Mouse (Mus musculus) gastrocnemius, postnatal 14 days (tissue): ENCODE data around the gene Kidins220. TPM values are rescaled to one million over a fixed set of nuclear protein-coding genes. Genes with fewer than 3 reads are reported as not detected.

Experiments
- DNase-seq: peaks from one replicate; pipeline ENCODE4 v3.0.0; 2021; ENCODE audit warnings: mixed read lengths
- intact Hi-C: fragments of 180-260 bp; cut with DNase I; formaldehyde crosslinking; loops from one replicate; pipeline ENCODE4 v1.15.1; 2025; ENCODE audit warnings: low total_unique reads
- total RNA-seq, 2 experiments: library from RNA; stranded (reverse); gene quantifications; 2 replicates each; pipeline ENCODE4 v1.2.3; 2021

The Kidins220 gene
- total RNA-seq, 2 experiments from 2014 or later: 31.9 to 35.8 TPM

GRCm38 (mm10) chr12:25099313-25099562, 124.5 kb downstream of the Kidins220 start:
- intact Hi-C loops: loop anchor here (10.0 kb wide), 1 partner anchor 976 kb away; no protein-coding TSS in a partner anchor
- DNase-seq: peak; percentile 49

- DNase-seq: peak; percentile 24
Measured at GRCm38 (mm10) chr12:25099563-25100408, 125.1 kb downstream of the Kidins220 start.

GRCm38 (mm10) chr12:25100411-25101217, 125.9 kb downstream of the Kidins220 start:
- DNase-seq: peak; percentile 65
- intact Hi-C loops: no loop called here

More at GRCm38 (mm10) chr12:25099563-25100408, 125.1 kb downstream of the Kidins220 start:
- intact Hi-C loops: loop anchor here (10.0 kb wide), 1 partner anchor 975 kb away; no protein-coding TSS in a partner anchor

- peak; percentile 39 for DNase-seq
- intact Hi-C loops: no loop called here
Measured at GRCm38 (mm10) chr12:25101389-25101788, 126.7 kb downstream of the Kidins220 start.

- no peak for DNase-seq
- intact Hi-C loops: no loop called here
Measured at GRCm38 (mm10) chr12:25103911-25104310, 129.2 kb downstream of the Kidins220 start.

GRCm38 (mm10) chr12:25104541-25104940, 129.8 kb downstream of the Kidins220 start:
- intact Hi-C loops: no loop called here
- no peak for DNase-seq

GRCm38 (mm10) chr12:25108865-25109264, 134.1 kb downstream of the Kidins220 start:
- no peak for DNase-seq
- intact Hi-C loops: no loop called here

- intact Hi-C loops: no loop called here
- no peak for DNase-seq
Measured at GRCm38 (mm10) chr12:25109971-25110681, 135.4 kb downstream of the Kidins220 start.

GRCm38 (mm10) chr12:25110682-25111078, 136.0 kb downstream of the Kidins220 start:
- no peak for DNase-seq
- intact Hi-C loops: no loop called here

Other genes with a start within 250 kb of the Kidins220 start
- 1 to 10 TPM; 7.2 to 7.7 TPM for gene Mboat2, start 144.0 kb upstream of the Kidins220 start, total RNA-seq
- 1 to 10 TPM; 6.5 to 8.0 TPM for gene Id2, start 122.2 kb downstream of the Kidins220 start, total RNA-seq